Mouse (Mus musculus) olfactory bulb, adult 2 months (tissue): ENCODE data around the gene Tyms. TPM values are rescaled to one million over a fixed set of nuclear protein-coding genes. Genes with fewer than 3 reads are reported as not detected.
A peak's percentile ranks its signal among the peaks of the same experiment; 100 is the strongest.

Experiments used
- H3K27ac ChIP-seq: fragments of 200-500 bp; 2 replicates; pipeline ENCODE4 v1.5.1; 2012; ENCODE audit warnings: low read depth, low read length; ENCODE audit not compliant: insufficient read depth
- H3K4me1 ChIP-seq: fragments of 200-500 bp; 2 replicates; pipeline ENCODE4 v1.6.1; 2012; ENCODE audit warnings: low read length; ENCODE audit not compliant: control insufficient read depth, insufficient read depth
- H3K4me3 ChIP-seq: fragments of 200-500 bp; 2 replicates; pipeline ENCODE4 v1.5.1; 2012; ENCODE audit warnings: mild to moderate bottlenecking, low read depth, low read length, moderate library complexity; ENCODE audit not compliant: insufficient read depth
- CTCF ChIP-seq: fragments of 200-500 bp; IDR thresholded peaks from 2 replicates; pipeline ENCODE4 v1.5.1; 2012; ENCODE audit warnings: low read depth, mild to moderate bottlenecking, low read length, moderate library complexity; ENCODE audit not compliant: insufficient read depth
- POLR2A ChIP-seq: fragments of 200-500 bp; IDR thresholded peaks from 2 replicates; pipeline ENCODE4 v1.6.1; 2012; ENCODE audit warnings: mild to moderate bottlenecking, low read depth, low read length, moderate library complexity; ENCODE audit not compliant: insufficient read depth
- WGBS: fragments of 180-500 bp; shearing (Covaris S2); methylation state at CpG from one replicate; pipeline ENCODE4 v1.1.7; 2018; 5-methylcytosine and 5-hydroxymethylcytosine counted together
- polyA plus RNA-seq: library from polyadenylated mRNA; stranded (reverse); fragments of >200 nt; gene quantifications from 2 replicates; pipeline ENCODE4 v1.2.4, GENCODE M21; 2012; ENCODE audit warnings: low replicate concordance; ENCODE audit not compliant: missing spikeins, insufficient read depth, insufficient read length

Tyms gene
- polyA plus RNA-seq = not detected in 2 replicates

DNA sequence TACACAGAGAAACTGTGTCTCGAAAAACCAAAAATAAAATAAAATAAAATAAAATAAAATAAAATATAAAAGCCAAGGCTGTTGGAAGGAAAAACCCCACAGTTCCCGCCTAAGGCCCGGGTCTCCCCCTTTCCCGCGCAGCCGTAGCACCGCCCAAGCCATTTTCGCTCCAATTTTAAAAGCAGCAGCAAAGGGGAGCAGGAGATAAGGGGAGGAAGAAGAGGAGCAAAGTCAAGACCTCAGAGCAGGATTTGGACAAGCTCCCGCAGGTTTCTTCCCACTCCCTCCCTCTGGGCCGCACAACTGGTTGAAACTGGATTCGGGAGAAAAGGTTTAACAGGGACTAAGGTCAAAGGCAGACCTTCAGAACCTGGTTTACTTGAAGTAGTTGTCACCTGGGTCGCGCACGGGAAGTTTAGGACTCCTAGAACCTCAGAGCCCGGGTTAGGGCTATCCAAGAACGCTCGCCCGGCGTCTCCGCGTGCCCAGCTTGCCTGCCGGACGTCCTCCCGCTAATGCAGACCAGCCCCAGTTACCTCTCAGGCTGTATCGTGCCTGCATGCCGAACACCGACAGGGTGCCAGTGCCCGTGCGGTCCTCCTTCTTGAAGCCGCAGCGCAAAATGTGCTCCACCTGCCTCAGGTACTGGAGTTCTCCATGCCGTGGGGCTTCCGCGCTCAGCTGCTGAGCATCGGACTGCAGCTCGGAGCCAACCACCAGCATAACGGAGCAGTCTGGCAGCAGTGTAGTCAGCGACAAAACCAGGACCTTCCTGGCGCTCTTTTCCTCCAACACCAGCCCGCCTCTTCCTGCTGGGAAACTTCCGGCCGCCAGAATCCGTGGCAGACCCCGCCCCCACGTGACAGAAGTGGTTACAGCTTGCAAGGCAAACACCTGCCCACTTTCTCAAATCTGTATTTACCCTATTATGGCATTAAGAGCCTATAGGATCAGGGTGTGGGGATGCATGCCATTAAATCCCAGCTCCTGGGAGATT lies at the start of gene Tyms:
Tyms (minus strand) TSS at position 793 of the 997 bp plus-strand sequence.
- 2% methylated on average over 45 of the region's 45 CpGs for WGBS
- TF ChIP-seq CTCF (no peak), POLR2A (peak; percentile 18; the same call in 1 of the 2 replicates)
- no peak within 1 kb of the TSS for H3K27ac ChIP-seq

DNA sequence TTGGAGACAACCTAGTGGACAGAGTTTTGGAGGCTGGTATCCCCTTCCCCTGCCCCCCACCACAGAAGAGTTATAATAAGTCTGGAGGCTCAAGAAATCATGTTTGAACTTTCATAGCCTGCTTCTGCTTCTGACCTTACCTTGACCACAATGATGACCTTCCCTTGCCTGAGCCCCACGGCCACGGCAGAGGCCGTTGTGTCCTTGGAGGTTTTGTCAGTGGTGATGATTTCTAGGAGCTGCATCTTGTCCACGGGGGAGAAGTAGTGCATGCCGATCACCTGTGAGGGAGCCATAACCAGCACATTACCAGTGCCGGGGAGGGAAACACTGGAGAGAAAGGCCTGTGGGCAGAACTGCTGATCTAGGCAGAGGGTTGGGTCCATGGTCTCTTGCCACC lies 49.1 kb upstream of the Tyms start:
- Histone ChIP-seq H3K4me1 (peaks cover 6% of the 10 kb centered on the region), H3K27ac (no peak overlapping the region), H3K4me3 (no peak overlapping the region)
- TF ChIP-seq POLR2A = no peak
- no peak for TF ChIP-seq CTCF
- WGBS = 91% methylated on average over 6 of the region's 6 CpGs

More for the DNA sequence above, at the start of gene Tyms:
- Histone ChIP-seq H3K4me1 (peaks cover 2% of the 10 kb centered on the region; the same call in 1 of the 2 replicates), H3K4me3 (peak within 1 kb of the TSS; percentile 88)

DNA sequence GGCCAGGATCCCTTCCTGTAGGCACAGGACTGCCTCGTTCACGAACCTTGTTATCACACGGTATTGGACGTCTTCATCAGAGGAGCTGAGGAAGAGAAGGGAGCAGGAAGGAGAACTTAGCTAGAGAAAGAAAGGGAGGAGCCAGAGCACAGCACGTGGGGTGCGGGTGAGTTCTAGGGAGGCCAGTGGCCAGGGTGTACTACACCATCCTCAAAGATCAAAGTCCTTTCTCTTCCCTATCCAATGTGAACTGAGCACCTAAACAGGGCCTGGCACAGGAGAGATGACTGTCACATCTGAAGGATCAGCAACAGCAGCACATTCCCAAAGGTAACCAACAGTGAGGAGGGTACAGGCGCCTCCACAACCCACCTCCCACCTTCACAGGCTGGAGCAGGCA lies 46.7 kb upstream of the Tyms start:
- no peak overlapping the region for H3K4me3 ChIP-seq
- TF ChIP-seq POLR2A = no peak
- no peak for TF ChIP-seq CTCF
- 0 out of 2 replicates have a peak, but pooled peaks cover 3% of the 10 kb centered on the region for H3K4me1 ChIP-seq
- 84% methylated on average over 7 of the region's 7 CpGs for WGBS
- no peak overlapping the region for H3K27ac ChIP-seq

DNA sequence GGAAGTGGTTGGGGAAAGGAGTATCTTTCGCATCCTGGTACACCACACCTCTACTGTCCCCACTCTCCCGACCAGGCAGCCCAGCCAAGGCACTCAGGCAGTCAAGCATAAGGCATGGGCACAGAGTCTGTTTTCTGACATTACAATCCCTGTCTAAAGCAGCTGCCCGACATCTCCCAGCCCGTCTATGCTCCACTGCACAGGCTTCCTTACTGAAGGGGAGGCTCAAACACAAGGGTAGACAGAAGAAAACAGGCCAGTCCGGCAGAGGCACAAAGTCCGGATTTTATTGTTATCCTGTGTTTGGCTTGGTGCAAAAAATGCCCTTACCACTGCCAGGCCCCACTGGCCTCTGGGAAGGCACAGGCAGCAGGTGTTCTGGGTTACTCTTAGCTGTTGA lies 45.7 kb upstream of the Tyms start:
- Histone ChIP-seq H3K4me1 (peaks cover 11% of the 10 kb centered on the region), H3K4me3 (no peak overlapping the region), H3K27ac (no peak overlapping the region)
- 64% methylated on average over 6 of the region's 6 CpGs for WGBS
- TF ChIP-seq CTCF (no peak), POLR2A (no peak)

DNA sequence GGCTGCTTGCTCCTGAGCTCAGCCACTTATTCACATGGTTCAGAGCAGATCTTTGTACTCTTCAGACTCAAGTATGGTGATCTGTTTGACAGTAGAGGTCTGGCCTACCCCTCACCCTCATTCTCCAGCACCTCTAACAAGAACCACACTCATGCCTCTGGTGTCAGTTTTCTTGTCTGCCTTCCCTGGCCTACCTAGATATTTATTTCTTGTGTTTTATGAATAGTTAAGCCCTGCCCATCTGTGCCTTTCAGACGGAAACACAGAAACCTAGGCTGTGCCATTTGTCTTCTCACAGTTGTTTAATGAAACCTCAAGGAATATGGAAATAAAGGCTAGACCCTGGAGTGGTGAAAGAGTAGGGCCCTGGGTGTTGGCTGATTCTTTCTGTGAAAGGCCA lies 44.6 kb upstream of the Tyms start:
- 91% methylated on average over 1 of the region's 1 CpGs for WGBS
- TF ChIP-seq POLR2A (no peak), CTCF (no peak)
- peaks cover 16% of the 10 kb centered on the region for H3K4me1 ChIP-seq
- no peak overlapping the region for H3K4me3 ChIP-seq
- H3K27ac ChIP-seq = no peak overlapping the region

DNA sequence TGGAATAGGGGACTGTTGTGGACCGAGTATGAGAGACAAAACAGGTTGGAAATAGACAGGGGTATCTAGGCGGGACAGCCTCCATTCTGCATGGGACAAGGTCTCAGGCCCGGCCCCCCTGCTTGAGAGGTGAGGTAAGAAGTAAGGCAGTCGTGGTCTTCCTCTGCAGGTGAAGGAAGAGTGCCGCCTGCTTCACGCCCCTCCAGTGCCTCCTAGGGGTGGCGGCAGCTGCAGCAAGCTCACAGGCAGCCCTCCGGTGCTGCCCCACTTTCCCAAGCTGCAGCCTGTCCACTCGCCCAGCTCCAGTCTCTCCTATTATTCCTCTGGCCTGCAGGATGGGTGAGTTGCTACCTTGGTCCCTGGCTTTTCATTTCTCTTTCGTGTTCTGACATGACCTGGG lies 42.3 kb upstream of the Tyms start:
- 76% methylated on average over 10 of the region's 10 CpGs for WGBS
- TF ChIP-seq CTCF (no peak), POLR2A (no peak)
- Histone ChIP-seq H3K4me3 (no peak overlapping the region), H3K4me1 (peaks cover 27% of the 10 kb centered on the region), H3K27ac (no peak overlapping the region)

DNA sequence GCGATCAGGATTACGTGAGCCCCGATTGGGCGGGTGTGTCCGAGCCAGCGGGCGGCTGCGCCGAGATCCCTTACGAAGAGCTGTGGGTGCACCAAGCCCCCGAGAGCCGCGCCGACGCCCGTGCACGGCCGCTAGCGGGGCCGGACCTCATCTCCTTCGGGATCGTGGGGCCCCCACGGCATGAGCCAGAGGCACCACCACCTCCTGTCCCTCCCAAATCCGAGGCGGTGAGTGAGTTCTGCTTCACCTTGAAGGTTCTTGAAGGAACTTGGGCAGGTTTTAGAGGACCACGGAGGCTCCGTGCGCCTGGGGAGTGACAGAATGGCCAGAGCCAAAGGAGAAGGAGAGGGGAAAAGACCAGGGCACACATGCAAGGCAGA lies 41.3 kb upstream of the Tyms start:
- Histone ChIP-seq H3K4me3 (peak overlapping the region; percentile 70), H3K27ac (no peak overlapping the region), H3K4me1 (peaks cover 30% of the 10 kb centered on the region)
- WGBS = 14% methylated on average over 28 of the region's 28 CpGs
- TF ChIP-seq POLR2A (no peak), CTCF (no peak)

DNA sequence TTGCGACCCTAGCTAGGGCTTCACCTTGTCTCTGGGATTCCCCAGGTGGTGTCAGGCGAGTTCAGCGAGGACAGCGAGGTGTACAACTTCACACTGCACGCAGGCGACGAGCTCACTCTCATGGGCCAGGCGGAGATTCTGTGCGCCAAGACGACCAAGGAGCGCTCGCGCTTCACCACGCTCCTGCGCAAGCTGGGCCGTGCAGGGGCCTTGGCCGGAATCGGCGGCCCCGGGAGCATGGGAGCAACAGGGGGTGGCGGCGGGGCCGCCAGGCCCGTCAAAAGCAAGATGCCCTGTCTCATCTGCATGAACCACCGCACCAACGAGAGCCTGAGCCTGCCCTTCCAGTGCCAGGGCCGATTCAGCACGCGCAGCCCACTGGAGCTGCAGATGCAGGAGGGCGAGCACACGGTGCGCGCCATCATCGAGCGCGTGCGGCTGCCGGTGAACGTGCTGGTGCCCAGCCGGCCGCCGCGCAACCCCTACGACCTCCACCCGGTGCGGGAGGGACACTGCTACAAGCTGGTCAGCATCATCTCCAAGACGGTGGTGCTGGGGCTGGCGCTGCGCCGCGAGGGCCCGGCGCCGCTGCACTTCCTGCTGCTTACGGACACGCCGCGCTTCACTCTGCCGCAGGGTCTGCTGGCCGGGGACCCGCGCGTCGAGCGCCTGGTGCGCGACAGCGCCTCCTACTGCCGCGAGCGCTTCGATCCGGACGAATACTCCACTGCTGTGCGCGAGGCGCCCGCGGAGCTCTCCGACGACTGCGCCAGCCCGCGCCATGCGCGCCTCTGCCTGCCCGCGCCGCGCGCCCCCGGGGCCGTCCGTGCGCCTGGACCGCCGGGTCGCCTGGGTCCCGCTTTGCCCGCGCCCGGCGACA lies 40.7 kb upstream of the Tyms start:
- TF ChIP-seq POLR2A = no peak; the same call in 1 of the 2 replicates
- TF ChIP-seq CTCF = peak; percentile 54; the same call in 1 of the 2 replicates
- Histone ChIP-seq H3K27ac (no peak overlapping the region), H3K4me3 (peak overlapping the region; percentile 70), H3K4me1 (peaks cover 30% of the 10 kb centered on the region)
- 12% methylated on average over 102 of the region's 103 CpGs for WGBS
